Mouse (Mus musculus) megakaryocyte, embryonic 14.5 days (primary cell): Measurements from ENCODE around the gene Ppox.

ENCODE experiments used
- FLI1 ChIP-seq: IDR thresholded peaks from 2 replicates; pipeline ENCODE4 v1.6.1; 2012; ENCODE audit warnings: low read length, inconsistent platforms, mixed read lengths
- GATA1 ChIP-seq: IDR thresholded peaks from 3 replicates; pipeline ENCODE4 v1.6.1; 2012; ENCODE audit warnings: mixed read lengths, low read length, inconsistent platforms, borderline replicate concordance

- TF ChIP-seq GATA1 (no peak), FLI1 (no peak)
These were observed 50.8 kb downstream of the Ppox start for GRCm38 (mm10) chr1:171230215-171230614.
